Mouse (Mus musculus) heart, postnatal 36 days (tissue): Measurements from ENCODE around the gene Cdk14. TPM values are rescaled to one million over a fixed set of nuclear protein-coding genes. Genes with fewer than 3 reads are reported as not detected.

ENCODE experiments used
- DNase-seq, 2 experiments: peaks; one replicate each; pipeline ENCODE4 v3.0.0; 2021 to 2022
- intact Hi-C: fragments of 180-260 bp; cut with DNase I; formaldehyde crosslinking; loops from one replicate; pipeline ENCODE4 v1.15.1; 2025
- total RNA-seq, 2 experiments: library from RNA; stranded (reverse); gene quantifications; 2 replicates each; pipeline ENCODE4 v1.2.3; 2021

Cdk14 gene
- total RNA-seq, 2 experiments from 2014 or later = 8.6 to 10.6 TPM

- DNase-seq = no peak
- intact Hi-C loops = no loop called here
Measured at GRCm38 (mm10) chr5:4826886-4827285, 593.2 kb downstream of the Cdk14 start.

DNA sequence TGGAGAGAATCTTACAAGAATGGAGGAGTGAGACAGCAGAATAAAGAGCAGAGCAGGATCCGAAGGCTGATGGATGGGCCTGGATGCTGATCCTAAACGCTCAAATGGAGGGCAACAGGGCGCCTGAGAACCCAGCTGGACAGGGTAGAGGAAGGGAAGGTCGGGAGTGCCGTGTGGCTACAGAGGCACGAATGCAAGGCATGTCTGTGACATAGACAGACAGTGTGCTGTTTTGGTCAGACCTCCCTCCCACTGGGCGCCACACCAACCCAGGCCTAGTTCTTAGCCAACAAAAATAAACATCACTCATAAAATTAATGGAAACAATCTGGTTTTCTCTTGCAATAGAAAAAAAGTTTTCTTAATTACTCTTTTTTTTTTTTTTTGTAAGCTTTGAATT is 594.2 kb downstream of the Cdk14 start:
- intact Hi-C loops = no loop called here
- DNase-seq = peak; percentile 48 to 55

GRCm38 (mm10) chr5:4825076-4825475 is 595.0 kb downstream of the Cdk14 start:
- DNase-seq = no peak

DNA sequence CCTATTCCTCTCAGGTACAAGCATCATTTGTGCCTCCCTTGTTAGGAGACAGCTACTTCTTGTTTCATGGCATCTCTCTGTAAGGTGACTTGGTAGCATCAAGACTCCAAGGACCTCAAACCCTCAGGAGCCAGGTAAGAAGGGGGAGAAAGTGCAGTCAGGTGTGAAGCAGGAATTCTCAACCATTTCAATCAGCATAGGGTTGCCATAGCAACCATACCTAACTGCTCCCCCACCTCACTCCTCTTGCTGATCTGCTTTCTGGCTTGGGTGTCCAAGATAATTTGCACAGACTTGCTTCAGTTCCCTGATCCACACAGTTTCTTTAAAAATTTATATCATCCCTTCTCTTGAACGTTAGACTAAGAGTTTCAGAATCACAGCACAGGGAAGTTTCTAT is 595.9 kb downstream of the Cdk14 start:
- intact Hi-C loops = no loop called here
- no peak for DNase-seq

More at GRCm38 (mm10) chr5:4825076-4825475, 595.0 kb downstream of the Cdk14 start:
- intact Hi-C loops = no loop called here

- intact Hi-C loops = no loop called here
- DNase-seq = no peak
Measured at GRCm38 (mm10) chr5:4822041-4822440, 598.1 kb downstream of the Cdk14 start.

GRCm38 (mm10) chr5:4821368-4821771 is 598.7 kb downstream of the Cdk14 start:
- DNase-seq = no peak
- intact Hi-C loops = no loop called here

DNA sequence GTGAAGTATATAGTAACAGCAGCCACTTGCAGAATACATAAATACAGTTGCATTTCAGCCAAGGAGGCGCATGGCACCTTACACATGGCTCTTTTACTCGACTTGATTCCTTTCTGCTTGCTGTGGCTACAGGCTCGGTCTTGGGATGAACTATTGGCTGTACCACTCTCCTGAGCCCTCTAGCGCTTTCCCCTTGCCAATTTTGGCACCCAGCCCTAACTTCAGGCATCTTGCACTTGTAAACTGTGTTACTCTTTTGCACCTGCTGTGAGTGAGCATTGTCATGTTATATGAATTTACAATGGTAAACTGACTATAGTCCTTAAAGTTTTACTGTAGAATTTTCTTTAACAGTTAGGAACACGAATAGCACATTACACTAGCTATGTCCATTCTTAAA is 603.1 kb downstream of the Cdk14 start:
- DNase-seq = no peak
- intact Hi-C loops = no loop called here

- no peak for DNase-seq
- intact Hi-C loops = no loop called here
Measured at GRCm38 (mm10) chr5:4814465-4815204, 605.5 kb downstream of the Cdk14 start.

DNA sequence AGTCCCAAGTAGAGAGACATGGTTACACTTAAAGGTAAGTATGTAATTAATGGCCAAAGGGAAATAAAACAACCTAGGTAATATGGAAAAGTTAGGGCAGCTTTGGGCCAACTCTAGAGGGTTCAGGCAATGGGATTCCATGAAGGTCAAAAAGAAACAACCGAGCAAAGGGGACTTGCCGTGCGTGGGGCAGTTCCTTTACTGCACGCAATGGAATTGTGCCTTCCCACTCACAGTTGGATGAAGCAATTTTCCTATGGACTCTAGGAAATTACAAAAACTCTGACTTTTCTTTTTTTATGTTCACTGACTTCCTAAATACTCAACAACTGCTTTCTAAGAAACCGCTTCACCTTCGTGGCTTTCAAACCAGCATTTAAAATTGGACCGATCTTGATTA is 606.8 kb downstream of the Cdk14 start:
- intact Hi-C loops = no loop called here
- DNase-seq = no peak

GRCm38 (mm10) chr5:4812036-4812729 is 607.9 kb downstream of the Cdk14 start:
- no peak for DNase-seq
- intact Hi-C loops = no loop called here

DNA sequence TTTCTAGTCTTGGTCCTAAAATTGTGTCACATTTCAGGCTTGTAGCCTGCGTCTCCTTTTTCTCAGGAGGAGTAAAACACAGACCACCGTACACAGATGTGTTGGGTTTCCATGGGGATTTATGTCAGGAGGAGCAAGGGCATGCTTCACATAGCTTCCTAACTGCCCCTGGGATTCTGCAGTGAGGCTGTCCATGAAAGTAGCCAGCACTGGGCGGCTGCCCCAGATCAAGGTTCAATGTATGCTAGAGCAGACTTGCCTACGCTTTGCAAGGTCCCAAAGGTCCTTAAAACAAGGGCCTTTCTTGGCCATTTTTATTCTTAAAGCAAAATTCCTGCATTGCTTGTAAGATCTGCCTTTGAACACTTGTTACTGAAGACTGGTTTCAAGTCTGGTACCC is 614.9 kb downstream of the Cdk14 start:
- intact Hi-C loops = no loop called here
- no peak for DNase-seq

- DNase-seq = no peak
- intact Hi-C loops = no loop called here
Measured at GRCm38 (mm10) chr5:4803708-4804107, 616.4 kb downstream of the Cdk14 start.

GRCm38 (mm10) chr5:4801971-4802370 is 618.1 kb downstream of the Cdk14 start:
- intact Hi-C loops = no loop called here
- DNase-seq = no peak

DNA sequence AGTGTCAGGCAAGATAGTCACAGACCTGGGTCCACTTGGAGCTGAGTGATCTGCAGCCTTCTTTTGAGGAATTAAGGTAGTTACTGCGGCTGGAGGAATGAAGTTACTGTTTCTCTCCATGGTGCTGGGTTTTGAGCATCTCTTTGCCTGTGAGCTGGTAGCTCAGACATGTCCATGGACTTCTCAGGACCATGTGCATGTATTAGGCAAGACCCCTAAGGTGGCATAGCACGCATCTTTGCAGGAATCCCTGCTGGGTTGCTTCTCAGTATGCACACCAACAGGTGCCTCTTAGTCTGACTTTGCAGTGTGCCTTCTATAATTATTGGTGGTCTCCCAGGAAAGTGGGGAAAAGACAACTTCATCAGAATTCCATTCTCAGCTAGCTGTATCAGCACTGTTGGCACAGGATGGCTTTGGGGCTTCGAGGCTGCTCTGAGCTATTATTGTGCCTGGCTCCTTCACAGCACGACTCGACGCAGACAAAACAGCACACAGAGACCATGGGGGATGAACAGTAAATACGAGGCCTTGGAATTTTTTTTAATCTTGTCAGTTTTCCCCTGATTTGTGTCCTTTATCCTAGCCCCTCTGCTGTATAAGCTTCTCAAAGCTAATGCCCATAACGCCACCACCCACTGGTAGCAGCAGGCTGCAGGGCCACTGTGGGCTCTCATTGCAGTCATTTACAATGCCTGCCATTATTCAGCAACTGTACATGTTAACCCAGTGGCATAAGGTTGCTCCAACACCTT is 618.8 kb downstream of the Cdk14 start:
- DNase-seq = no peak
- intact Hi-C loops = no loop called here

GRCm38 (mm10) chr5:4791219-4791618 is 628.9 kb downstream of the Cdk14 start:
- intact Hi-C loops = no loop called here
- DNase-seq = no peak

DNA sequence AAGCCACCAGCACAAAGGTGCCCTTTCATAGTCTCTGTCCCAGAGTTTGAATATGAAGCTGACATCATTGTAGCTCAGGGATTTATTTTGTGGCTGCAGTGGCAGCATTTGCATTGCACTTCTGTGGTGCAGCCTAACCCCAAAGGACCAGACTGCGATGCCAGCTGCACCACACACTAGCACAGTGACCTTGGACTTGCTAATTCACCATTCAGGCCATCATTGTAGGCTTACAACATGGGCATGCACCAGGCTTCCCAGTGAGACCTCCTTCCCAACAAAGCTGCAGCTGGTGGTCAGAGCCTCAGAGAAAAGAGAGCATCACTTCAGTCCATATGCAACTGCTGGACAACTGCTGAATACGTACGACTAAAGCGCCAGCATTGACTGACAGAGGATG is 629.8 kb downstream of the Cdk14 start:
- intact Hi-C loops = no loop called here
- no peak for DNase-seq

GRCm38 (mm10) chr5:4788484-4788883 is 631.6 kb downstream of the Cdk14 start:
- intact Hi-C loops = no loop called here
- DNase-seq = no peak

- intact Hi-C loops = no loop called here
- no peak for DNase-seq
Measured at GRCm38 (mm10) chr5:4786816-4787215, 633.3 kb downstream of the Cdk14 start.

DNA sequence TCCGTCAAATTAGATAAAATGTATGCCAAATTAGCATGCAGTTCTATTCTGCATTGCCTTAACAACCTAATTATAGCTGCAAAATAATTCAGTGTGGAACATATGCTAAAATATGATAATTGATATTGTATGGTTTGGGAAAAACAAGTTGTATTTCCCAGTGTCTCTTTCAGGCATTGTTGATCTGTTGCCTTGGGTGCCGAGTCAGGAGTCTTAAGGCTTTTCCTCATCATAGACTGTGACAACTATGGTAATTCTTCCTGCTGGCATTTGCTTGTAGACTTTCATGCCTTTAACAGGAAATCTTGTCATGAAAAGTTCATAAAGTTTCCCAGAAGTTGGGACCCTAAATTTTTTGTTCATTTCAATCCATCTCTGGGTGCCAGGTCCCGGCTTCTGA is 641.8 kb downstream of the Cdk14 start:
- no peak for DNase-seq
- intact Hi-C loops = loop anchor here (5.0 kb wide), 1 partner anchor 74 kb away; no protein-coding TSS in a partner anchor

DNA sequence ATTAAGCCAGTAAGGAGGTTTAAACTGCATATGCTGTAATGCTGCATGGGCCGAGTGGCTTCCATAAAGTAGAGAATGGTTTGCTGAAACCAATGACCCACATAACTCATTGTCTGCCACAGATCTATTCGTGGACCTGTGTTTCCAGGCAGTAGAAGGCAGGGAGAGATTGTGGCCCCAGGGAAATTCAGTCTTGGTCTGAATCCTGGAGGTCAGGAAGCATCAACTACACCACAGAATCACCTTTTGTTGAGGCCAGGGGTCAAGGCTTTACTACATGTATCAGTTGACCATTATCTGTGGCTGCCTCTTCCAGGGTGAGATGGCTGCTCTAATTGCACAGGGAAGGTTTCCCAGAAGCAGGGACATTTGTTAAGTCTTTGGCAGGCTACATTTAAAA is 643.6 kb downstream of the Cdk14 start:
- no peak for DNase-seq
- intact Hi-C loops = loop anchor here (5.0 kb wide), 1 partner anchor 76 kb away; no protein-coding TSS in a partner anchor

DNA sequence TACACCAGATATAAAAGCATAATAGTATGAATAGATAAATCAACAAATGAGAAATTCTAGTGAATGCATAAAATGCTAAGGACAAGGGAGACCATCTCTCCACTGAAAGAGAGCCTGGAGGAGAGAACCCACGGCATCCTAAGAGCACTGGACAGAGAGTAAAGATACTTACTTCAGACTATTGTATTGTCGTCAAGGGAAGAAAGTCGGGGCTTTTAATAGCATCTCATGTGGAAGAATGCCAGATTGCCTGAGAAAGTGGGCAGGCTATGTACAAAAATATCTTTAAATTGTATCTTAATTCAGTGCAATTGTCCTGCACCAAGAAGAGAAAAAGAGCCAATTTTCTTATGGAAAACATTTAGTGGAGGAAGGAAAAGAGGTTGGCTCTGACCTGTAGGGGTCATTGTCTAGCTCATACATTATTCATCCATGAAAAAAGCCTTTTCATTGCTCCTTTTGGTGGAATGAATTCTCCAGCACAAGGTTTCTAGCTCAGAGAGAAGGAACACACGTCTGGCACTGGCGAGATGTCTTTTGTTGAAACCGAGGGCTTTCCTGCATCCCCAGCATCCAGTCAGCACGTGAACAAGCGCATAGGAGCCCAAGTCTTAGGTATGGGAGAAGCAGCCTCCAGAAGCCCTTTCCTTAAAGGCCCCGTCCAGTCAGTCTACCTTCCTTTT is 646.9 kb downstream of the Cdk14 start:
- intact Hi-C loops = loop anchor here (5.0 kb wide), 1 partner anchor 139 kb away; no protein-coding TSS in a partner anchor
- DNase-seq = no peak
